Mouse (Mus musculus) lung, embryonic 16.5 days (tissue): ENCODE results near the gene Slc35a2. TPM values are rescaled to one million over a fixed set of nuclear protein-coding genes. Genes with fewer than 3 reads are reported as not detected.

Source experiments
- ATAC-seq: fragments of 200-750 bp; cut with Nextera tagmentation; 2 replicates; pipeline ENCODE4 v1.8.0; 2017; ENCODE audit warnings: low read depth, mild to moderate bottlenecking, moderate library complexity
- H3K27ac ChIP-seq: fragments of 300-500 bp; sonication (generic); 2 replicates; pipeline ENCODE4 v1.5.1; 2014; ENCODE audit warnings: mild to moderate bottlenecking, control low read depth, low read length
- H3K27me3 ChIP-seq: fragments of 300-500 bp; sonication (generic); 2 replicates; pipeline ENCODE4 v1.6.1; 2014; ENCODE audit warnings: low read depth, low read length, mixed read lengths; ENCODE audit not compliant: control insufficient read depth, insufficient read depth
- H3K36me3 ChIP-seq: fragments of 300-500 bp; sonication (generic); 2 replicates; pipeline ENCODE4 v1.6.1; 2014; ENCODE audit warnings: low read length; ENCODE audit not compliant: control insufficient read depth, insufficient read depth
- H3K4me1 ChIP-seq: fragments of 300-500 bp; sonication (generic); replicated peaks from 2 replicates; pipeline ENCODE4 v1.6.1; 2014; ENCODE audit warnings: low read length, mixed read lengths; ENCODE audit not compliant: control insufficient read depth, insufficient read depth
- H3K4me2 ChIP-seq: fragments of 300-500 bp; sonication (generic); 2 replicates; pipeline ENCODE4 v1.6.1; 2014; ENCODE audit warnings: low read depth, low read length, control low read depth
- H3K4me3 ChIP-seq: fragments of 300-500 bp; sonication (generic); 2 replicates; pipeline ENCODE4 v1.5.1; 2014; ENCODE audit warnings: mild to moderate bottlenecking, low read length, control low read depth
- H3K9ac ChIP-seq: fragments of 300-500 bp; sonication (generic); 2 replicates; pipeline ENCODE4 v1.6.1; 2014; ENCODE audit warnings: low read length, control low read depth
- H3K9me3 ChIP-seq: fragments of 300-500 bp; sonication (generic); 2 replicates; pipeline ENCODE4 v1.6.1; 2016; ENCODE audit warnings: low read length; ENCODE audit not compliant: control insufficient read depth
- WGBS: fragments of 180-500 bp; shearing (Covaris S2); extraction: QIAGEN DNeasy Blood & Tissue Kit; methylation state at CpG from one replicate; pipeline ENCODE4 v1.1.7; 2014; 5-methylcytosine and 5-hydroxymethylcytosine counted together
- polyA plus RNA-seq: library from polyadenylated mRNA; unstranded; fragments of >200 nt; fragmentation: Nextera tagmentation; extraction: Ambion mirVana; gene quantifications from 2 replicates; pipeline ENCODE4 v1.2.1, GENCODE M21; 2015

The Slc35a2 gene
- polyA plus RNA-seq, 1 experiment from 2014 or later, result 42.7 TPM

DNA sequence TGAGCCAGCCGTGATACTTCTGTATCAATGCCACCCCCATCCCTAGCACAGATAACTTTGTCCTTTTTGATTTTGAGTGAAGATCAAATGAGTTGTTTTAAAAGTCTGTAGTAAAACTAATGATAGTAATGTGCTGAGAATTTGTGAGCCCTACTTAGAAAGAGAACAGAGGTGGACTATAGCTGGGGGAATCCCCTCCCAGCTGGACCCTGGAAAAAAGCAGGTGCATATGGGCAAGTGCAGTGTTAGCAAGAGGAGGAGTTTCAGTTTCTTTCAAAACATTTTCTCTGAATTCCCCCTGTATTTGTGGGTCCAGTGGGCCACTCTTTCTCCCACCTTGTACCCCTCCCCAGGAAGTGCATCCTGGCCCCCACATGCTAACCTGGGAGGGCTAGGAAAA is 20.6 kb upstream of the Slc35a2 start:
- no peaks in the 10 kb centered on the region; the same call in 1 of the 2 replicates for H3K9me3 ChIP-seq
- 90% methylated on average over 1 of the region's 1 CpGs for WGBS

DNA sequence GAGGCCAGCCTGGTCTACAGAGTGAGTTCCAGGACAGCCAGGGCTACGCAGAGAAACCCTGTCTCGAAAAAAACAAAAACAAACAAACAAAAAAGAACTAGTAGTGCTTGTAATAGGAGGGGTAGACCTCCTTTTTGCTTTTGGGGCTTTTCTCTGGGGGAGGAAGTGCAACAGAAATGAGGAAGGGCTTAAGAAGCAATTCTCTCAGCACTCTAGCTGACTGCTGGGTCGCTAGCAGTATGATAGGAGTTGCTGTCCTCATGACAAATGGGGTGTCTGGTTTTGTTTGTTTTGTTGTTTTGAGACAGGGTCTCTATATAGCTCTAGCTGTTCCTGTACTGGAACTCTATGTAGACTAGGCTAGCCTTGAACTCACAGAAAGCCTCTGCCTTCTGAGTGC is 19.3 kb upstream of the Slc35a2 start:
- H3K36me3 ChIP-seq, result 0 out of 2 replicates have a peak, but pooled peaks cover 4% of the 10 kb centered on the region
- H3K27me3 ChIP-seq, result no peaks in the 10 kb centered on the region
- no peak overlapping the region for H3K9ac ChIP-seq
- no peak for ATAC-seq
- 63% methylated on average over 3 of the region's 3 CpGs for WGBS
- H3K4me3 ChIP-seq, result no peak overlapping the region
- H3K9me3 ChIP-seq, result no peaks in the 10 kb centered on the region; the same call in 1 of the 2 replicates
- H3K4me1 ChIP-seq, result no peaks in the 10 kb centered on the region
- H3K4me2 ChIP-seq, result no peak overlapping the region
- H3K27ac ChIP-seq, result no peak overlapping the region

More for the DNA sequence above, 20.6 kb upstream of the Slc35a2 start:
- H3K4me3 ChIP-seq, result no peak overlapping the region
- 0 out of 2 replicates have a peak, but pooled peaks cover 4% of the 10 kb centered on the region for H3K36me3 ChIP-seq
- no peak for ATAC-seq
- no peak overlapping the region for H3K27ac ChIP-seq
- H3K4me2 ChIP-seq, result no peak overlapping the region
- no peaks in the 10 kb centered on the region for H3K27me3 ChIP-seq
- H3K9ac ChIP-seq, result no peak overlapping the region
- no peaks in the 10 kb centered on the region for H3K4me1 ChIP-seq

DNA sequence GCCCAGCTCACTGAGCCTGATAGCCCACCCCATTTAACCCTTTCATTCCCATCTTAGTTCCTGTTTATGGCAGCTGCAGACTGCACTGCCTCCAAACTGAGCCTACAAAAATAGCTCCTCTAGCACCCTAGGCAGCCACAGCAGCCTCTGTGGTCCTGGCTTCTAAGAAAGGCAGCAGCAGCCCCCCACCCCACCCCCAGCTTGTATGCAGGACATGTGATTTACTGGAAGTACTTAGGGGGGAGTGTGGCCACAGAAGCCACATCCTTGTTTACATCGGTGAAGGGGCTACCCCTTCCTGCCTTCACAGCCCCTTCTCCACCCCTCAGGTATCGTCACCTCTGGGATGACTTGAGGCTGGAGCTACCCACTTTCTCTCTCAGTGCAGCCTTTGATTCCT is 18.5 kb upstream of the Slc35a2 start:
- H3K27ac ChIP-seq, result no peak overlapping the region
- WGBS, result 63% methylated on average over 2 of the region's 2 CpGs
- no peak overlapping the region for H3K9ac ChIP-seq
- no peaks in the 10 kb centered on the region; the same call in 1 of the 2 replicates for H3K9me3 ChIP-seq
- no peak overlapping the region for H3K4me2 ChIP-seq
- H3K36me3 ChIP-seq, result 0 out of 2 replicates have a peak, but pooled peaks cover 4% of the 10 kb centered on the region
- H3K4me1 ChIP-seq, result no peaks in the 10 kb centered on the region
- no peaks in the 10 kb centered on the region for H3K27me3 ChIP-seq
- no peak for ATAC-seq
- no peak overlapping the region for H3K4me3 ChIP-seq

- Histone ChIP-seq H3K27ac (no peak overlapping the region), H3K4me2 (no peak overlapping the region), H3K9ac (no peak overlapping the region), H3K9me3 (no peaks in the 10 kb centered on the region), H3K4me1 (no peaks in the 10 kb centered on the region), H3K4me3 (no peak overlapping the region), H3K36me3 (0 out of 2 replicates have a peak, but pooled peaks cover 4% of the 10 kb centered on the region), H3K27me3 (no peaks in the 10 kb centered on the region)
- 39% methylated on average over 2 of the region's 2 CpGs for WGBS
- no peak for ATAC-seq
Observed at GRCm38 (mm10) chrX:7865786-7866185, 18.0 kb upstream of the Slc35a2 start.

DNA sequence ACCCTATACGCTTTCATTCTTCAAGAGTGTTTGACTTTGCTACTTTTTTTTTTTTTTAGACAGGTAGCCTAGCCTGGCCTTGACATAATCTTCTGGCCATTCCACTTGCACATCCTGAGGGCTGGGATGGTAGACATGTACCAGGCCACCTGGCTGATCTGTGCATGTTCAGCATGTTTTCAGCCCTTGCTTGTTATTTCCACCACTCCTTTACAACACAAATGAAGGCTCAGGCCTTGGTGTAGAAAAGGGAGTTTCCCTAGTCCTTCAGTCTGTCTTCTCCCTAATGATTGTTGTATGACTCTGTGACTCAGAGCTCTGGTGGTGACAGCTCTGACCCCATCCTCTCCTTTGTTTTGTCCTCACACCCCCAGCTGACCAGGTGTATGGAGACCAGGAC is 16.7 kb upstream of the Slc35a2 start:
- H3K36me3 ChIP-seq, result 0 out of 2 replicates have a peak, but pooled peaks cover 4% of the 10 kb centered on the region

DNA sequence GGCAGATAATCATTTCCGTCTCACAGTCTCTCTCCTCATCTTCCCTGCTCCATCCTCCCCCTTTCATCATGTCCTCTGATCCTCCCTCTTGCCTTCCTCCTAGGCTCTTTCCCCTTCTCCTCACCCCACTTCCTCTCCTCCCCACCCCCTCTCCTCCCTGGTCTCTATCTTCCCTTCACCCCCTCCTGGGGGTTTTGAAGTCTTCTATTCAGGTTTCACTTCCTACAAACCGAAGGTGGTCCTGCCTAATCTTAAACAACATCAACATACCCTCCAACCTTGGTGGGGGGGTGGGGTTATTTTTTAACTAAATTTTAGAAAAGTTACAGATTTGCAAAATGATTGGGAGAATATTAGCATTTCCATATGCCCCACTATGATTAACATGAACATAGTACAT is 15.3 kb upstream of the Slc35a2 start:
- no peak overlapping the region for H3K4me2 ChIP-seq
- 0 out of 2 replicates have a peak, but pooled peaks cover 4% of the 10 kb centered on the region for H3K36me3 ChIP-seq
- no peak overlapping the region for H3K9ac ChIP-seq
- no peak overlapping the region for H3K27ac ChIP-seq
- H3K9me3 ChIP-seq, result no peaks in the 10 kb centered on the region
- H3K27me3 ChIP-seq, result no peaks in the 10 kb centered on the region
- 58% methylated on average over 2 of the region's 2 CpGs for WGBS
- H3K4me1 ChIP-seq, result no peaks in the 10 kb centered on the region
- no peak for ATAC-seq
- H3K4me3 ChIP-seq, result no peak overlapping the region

More for the DNA sequence above, 16.7 kb upstream of the Slc35a2 start:
- H3K27ac ChIP-seq, result no peak overlapping the region
- no peak overlapping the region for H3K4me2 ChIP-seq
- ATAC-seq, result no peak
- no peaks in the 10 kb centered on the region for H3K27me3 ChIP-seq
- 83% methylated on average over 1 of the region's 1 CpGs for WGBS
- H3K9me3 ChIP-seq, result no peaks in the 10 kb centered on the region
- H3K4me1 ChIP-seq, result no peaks in the 10 kb centered on the region
- H3K4me3 ChIP-seq, result no peak overlapping the region
- no peak overlapping the region for H3K9ac ChIP-seq

DNA sequence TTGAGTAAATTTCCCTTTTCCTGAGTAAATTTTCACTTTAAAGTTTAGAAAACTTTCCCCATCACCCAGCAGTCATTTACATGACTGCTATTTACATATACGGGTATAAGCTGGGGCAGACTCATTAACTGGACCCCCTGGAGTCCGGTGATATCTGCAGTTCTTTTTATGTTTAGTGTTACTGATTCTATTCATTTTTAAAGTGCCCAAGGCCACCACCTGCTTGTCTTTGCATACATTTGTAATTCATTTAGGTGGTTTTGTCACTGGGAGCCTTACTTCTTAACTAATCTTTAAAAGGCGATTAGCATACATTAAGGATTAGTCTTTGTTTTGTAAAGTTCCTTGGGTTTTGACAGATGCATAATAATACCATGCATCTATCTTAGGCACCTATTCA is 14.0 kb upstream of the Slc35a2 start:
- Histone ChIP-seq H3K36me3 (0 out of 2 replicates have a peak, but pooled peaks cover 4% of the 10 kb centered on the region), H3K4me2 (no peak overlapping the region), H3K9me3 (no peaks in the 10 kb centered on the region), H3K9ac (no peak overlapping the region), H3K4me1 (no peaks in the 10 kb centered on the region), H3K27me3 (no peaks in the 10 kb centered on the region), H3K4me3 (no peak overlapping the region), H3K27ac (no peak overlapping the region)
- 57% methylated on average over 3 of the region's 3 CpGs for WGBS
- ATAC-seq, result no peak

DNA sequence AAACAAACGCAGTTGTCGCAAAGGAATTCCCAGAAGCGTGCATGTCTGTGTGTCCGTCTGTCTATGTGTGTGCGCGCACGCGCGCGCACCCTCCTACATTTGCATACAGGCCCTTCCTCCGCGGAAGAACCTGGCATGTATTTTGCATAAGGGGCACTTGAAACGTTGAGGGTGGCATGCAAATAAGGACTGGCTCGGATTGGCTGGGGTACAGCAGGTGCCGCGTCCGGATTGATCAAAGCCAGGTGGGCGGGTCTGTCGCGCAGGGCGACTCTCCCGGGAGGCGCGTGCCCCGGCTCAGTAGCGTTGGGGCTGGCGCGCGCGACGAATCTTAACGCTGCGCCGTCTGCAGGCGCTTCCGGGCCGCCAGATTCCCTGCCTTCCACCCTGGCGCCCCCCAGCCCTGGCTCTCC is 5.8 kb upstream of the Slc35a2 start, which contains the start of gene Pim2:
Pim2 (plus strand) TSS at position 256 of the 413 bp plus-strand sequence.
- WGBS, result 12% methylated on average over 31 of the region's 38 CpGs
- Histone ChIP-seq H3K36me3 (no peaks in the 10 kb centered on the region), H3K4me1 (no peaks in the 10 kb centered on the region), H3K4me3 (peak within 1 kb of the TSS; percentile 55), H3K4me2 (peak within 1 kb of the TSS; percentile 83), H3K9ac (peak within 1 kb of the TSS; percentile 66), H3K27me3 (no peaks in the 10 kb centered on the region), H3K9me3 (no peaks in the 10 kb centered on the region), H3K27ac (no peak within 1 kb of the TSS)
- ATAC-seq, result peak; percentile 89

GRCm38 (mm10) chrX:7878495-7878894 is 5.3 kb upstream of the Slc35a2 start:
- WGBS, result 6% methylated on average over 21 of the region's 21 CpGs

More at GRCm38 (mm10) chrX:7878495-7878894, 5.3 kb upstream of the Slc35a2 start:
- Histone ChIP-seq H3K9me3 (no peaks in the 10 kb centered on the region), H3K27me3 (no peaks in the 10 kb centered on the region), H3K27ac (no peak overlapping the region), H3K4me3 (peak overlapping the region; percentile 55), H3K9ac (peak overlapping the region; percentile 66), H3K36me3 (no peaks in the 10 kb centered on the region), H3K4me2 (peak overlapping the region; percentile 83), H3K4me1 (no peaks in the 10 kb centered on the region)
- peak; percentile 24 for ATAC-seq
